Mouse (Mus musculus) kidney, adult 2 months (tissue): ENCODE data around the gene Bcas3.

Experiments used
- CTCF ChIP-seq: fragments of 200-500 bp; conservative IDR thresholded peaks from 2 replicates; pipeline ENCODE4 v1.5.1; 2011; ENCODE audit warnings: low read depth, mild to moderate bottlenecking, control low read depth, low read length, moderate library complexity, mixed read lengths; ENCODE audit not compliant: insufficient read depth, insufficient read length
- POLR2A ChIP-seq: fragments of 200-500 bp; IDR thresholded peaks from one replicate; pipeline ENCODE4 v1.6.1; 2011; ENCODE audit warnings: low read depth, low read length, control low read depth

DNA sequence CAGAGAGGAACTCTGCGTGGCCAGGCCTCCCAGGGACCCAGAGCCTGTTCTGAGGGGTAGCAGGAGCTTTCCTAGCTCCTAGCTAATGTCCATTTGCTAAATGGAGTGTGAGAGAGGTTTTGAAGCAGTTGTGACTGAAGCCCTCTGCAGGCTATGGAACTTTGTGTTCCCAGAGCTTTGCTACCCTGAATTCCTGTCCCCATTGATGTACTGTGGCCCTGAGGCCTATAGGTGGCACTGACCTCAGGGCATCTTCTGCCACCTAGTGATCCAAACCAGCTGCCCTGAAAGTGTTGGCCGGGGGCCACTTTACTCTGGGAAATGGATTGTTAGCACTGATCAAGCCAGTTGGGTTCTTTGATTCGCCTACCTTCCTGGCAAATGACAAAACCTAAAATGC lies 380.6 kb downstream of the Bcas3 start:
- TF ChIP-seq CTCF (peak; percentile 60), POLR2A (no peak)
